Mouse (Mus musculus): ENCODE data around the gene Vwa3a. TPM values are rescaled to one million over a fixed set of nuclear protein-coding genes. Genes with fewer than 3 reads are reported as not detected.

Vwa3a gene
- polyA plus RNA-seq, 1 experiment from 2014 or later = 0.60 TPM

DNA sequence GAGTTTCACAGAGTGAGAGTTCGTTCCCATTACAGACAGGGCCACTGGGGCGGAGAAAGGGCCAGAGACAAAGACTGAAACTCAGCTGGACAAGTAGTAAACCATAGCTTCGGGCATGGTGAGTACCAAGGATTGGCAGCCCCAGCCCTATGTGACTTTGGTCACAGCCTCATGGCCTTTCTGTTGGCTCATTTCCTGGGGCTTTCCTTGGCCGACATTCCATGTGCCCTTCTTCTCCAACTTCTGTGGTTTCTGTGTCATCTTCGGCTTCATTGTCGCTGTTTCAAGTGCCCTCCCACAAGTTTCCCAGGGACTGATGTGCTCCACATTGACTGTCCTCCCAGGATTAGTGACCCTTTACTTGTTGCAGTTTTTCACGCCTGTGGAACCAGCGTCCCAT lies 17.7 kb upstream of the Vwa3a start:
- H3K27me3 ChIP-seq (ENCODE audit: insufficient read depth, poor library complexity, severe bottlenecking) = no peaks in the 10 kb centered on the region
- H3K27ac ChIP-seq = no peak overlapping the region
- H3K9me3 ChIP-seq = no peaks in the 10 kb centered on the region
- DNase-seq (ENCODE audit: low spot score) = no peak
- peaks cover 5% of the 10 kb centered on the region for H3K4me1 ChIP-seq
- H3K36me3 ChIP-seq = peaks cover 9% of the 10 kb centered on the region; the same call in 1 of the 2 replicates
- H3K4me3 ChIP-seq = no peak overlapping the region
- 88% methylated on average over 8 of the region's 8 CpGs for WGBS

DNA sequence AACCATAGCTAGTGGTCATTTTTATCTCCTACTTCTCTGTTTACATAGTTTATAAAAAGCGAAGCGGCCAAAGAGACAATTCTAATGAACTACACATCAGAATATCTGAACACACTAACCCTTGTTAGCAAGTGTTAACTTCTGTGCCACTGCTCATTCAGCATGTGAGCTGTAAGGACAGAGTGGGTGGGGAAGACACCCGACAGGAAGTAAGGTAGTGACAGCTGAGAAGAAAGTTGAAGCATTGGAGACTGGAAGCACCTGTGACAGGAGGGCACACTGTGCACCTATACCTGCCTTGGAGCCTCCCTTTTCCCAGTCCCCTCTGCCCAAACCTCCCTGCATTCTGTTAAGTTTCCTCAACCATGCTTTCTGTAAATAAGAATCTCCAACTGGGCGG lies 17.1 kb upstream of the Vwa3a start:
- Histone ChIP-seq H3K4me3 (no peak overlapping the region), H3K4me1 (peaks cover 5% of the 10 kb centered on the region), H3K27me3 (ENCODE audit: insufficient read depth, poor library complexity, severe bottlenecking) (no peaks in the 10 kb centered on the region), H3K36me3 (peaks cover 9% of the 10 kb centered on the region; the same call in 1 of the 2 replicates), H3K27ac (no peak overlapping the region), H3K9me3 (no peaks in the 10 kb centered on the region)
- DNase-seq (ENCODE audit: low spot score) = no peak
- WGBS = 89% methylated on average over 4 of the region's 4 CpGs

DNA sequence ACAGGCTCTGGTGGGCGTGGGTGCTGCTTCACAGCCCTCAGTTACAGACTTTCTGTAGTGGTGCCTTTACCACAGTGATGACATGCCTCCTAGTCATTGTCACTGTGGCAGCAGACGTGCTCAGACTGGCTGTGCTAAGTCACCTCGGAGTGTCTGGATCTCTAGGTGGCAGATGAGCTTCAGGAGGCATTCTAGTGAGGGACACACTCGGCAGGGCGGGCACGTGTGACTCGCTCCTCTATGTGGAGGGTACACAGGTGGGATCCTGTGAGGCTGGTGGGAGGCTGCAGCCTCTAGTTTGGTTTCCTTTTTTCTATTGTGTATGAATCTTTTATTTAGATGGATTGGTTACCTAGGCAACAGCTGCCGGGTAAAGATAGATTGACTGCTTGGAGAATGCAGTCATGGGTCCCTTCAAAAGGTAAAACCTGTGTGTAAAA lies 16.3 kb upstream of the Vwa3a start:
- Histone ChIP-seq H3K27me3 (ENCODE audit: insufficient read depth, poor library complexity, severe bottlenecking) (no peaks in the 10 kb centered on the region), H3K4me1 (peaks cover 5% of the 10 kb centered on the region), H3K9me3 (no peaks in the 10 kb centered on the region), H3K4me3 (no peak overlapping the region), H3K36me3 (peaks cover 10% of the 10 kb centered on the region), H3K27ac (no peak overlapping the region)
- no peak for DNase-seq (ENCODE audit: low spot score)
- 70% methylated on average over 8 of the region's 8 CpGs for WGBS

DNA sequence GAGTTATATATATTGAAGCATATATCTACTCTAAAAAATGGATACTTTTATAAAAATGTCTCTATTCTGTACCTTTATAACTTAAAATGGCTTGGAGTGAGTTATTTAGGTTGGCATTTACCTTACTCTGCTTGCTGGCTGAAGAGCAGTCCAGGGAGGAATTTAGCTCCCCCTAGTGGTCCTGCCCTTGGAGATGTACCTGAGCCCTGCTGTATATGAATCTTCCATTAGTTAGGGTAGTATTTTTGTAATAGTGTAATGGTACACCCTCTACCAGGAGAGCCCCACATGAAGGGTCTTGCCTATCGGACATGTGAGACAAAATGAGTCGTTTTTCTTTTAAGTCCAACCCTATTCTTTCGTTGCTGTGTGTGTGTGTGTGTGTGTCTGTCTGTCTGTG lies 11.5 kb upstream of the Vwa3a start:
- Histone ChIP-seq H3K27me3 (ENCODE audit: insufficient read depth, poor library complexity, severe bottlenecking) (no peaks in the 10 kb centered on the region), H3K36me3 (peaks cover 9% of the 10 kb centered on the region), H3K4me1 (peaks cover 4% of the 10 kb centered on the region), H3K4me3 (no peak overlapping the region), H3K27ac (no peak overlapping the region), H3K9me3 (no peaks in the 10 kb centered on the region)
- no peak for DNase-seq (ENCODE audit: low spot score)
- 82% methylated on average over 3 of the region's 3 CpGs for WGBS

DNA sequence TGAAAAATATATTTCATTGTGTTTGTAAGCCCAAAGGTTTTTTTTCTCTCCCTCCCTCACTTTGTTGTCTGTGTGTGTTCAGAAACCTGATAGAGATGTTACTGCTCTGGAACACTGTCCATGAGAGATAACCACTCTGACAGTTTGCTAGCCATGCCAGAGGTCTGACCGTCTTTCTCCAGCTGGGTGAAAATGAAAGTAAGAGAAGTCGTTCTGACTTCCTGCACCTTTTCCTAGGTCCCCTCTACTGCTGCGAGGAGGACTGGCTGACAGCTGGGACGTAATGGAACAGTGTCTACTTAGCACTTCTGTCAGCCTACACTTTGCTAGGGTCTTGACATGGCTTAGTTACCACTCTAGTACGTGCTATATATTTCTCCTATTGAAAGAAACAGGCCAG lies 9.5 kb upstream of the Vwa3a start:
- Histone ChIP-seq H3K27me3 (ENCODE audit: insufficient read depth, poor library complexity, severe bottlenecking) (no peaks in the 10 kb centered on the region), H3K9me3 (no peaks in the 10 kb centered on the region), H3K27ac (no peak overlapping the region)

DNA sequence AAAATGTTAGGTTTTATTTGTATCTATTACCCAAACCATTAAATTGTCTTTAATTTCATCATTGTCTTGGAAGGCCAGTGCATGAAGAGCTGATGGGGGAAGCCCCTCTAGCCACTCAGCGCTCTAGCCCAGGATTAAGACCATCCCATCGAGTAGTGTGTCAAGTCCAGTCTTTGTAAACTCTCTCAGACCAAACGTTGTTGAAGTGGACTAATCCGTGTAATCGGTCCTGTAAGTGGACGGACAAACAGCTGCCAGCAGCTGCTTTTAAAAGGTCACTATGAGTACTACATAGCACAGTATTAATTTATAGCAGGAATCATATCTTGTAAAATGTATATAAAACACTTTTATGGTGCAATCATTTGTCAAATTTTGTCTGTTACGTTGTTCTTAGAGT lies 6.2 kb upstream of the Vwa3a start:
- H3K27me3 ChIP-seq (ENCODE audit: insufficient read depth, poor library complexity, severe bottlenecking) = no peaks in the 10 kb centered on the region
- no peak overlapping the region for H3K4me3 ChIP-seq
- no peaks in the 10 kb centered on the region for H3K4me1 ChIP-seq
- 84% methylated on average over 7 of the region's 7 CpGs for WGBS
- no peak overlapping the region for H3K27ac ChIP-seq
- H3K36me3 ChIP-seq = peaks cover 12% of the 10 kb centered on the region; the same call in 1 of the 2 replicates
- no peak for DNase-seq (ENCODE audit: low spot score)
- no peaks in the 10 kb centered on the region for H3K9me3 ChIP-seq

More for the DNA sequence above, 9.5 kb upstream of the Vwa3a start:
- Histone ChIP-seq H3K4me3 (no peak overlapping the region), H3K4me1 (no peaks in the 10 kb centered on the region), H3K36me3 (peaks cover 14% of the 10 kb centered on the region)
- 59% methylated on average over 5 of the region's 5 CpGs for WGBS
- no peak for DNase-seq (ENCODE audit: low spot score)

DNA sequence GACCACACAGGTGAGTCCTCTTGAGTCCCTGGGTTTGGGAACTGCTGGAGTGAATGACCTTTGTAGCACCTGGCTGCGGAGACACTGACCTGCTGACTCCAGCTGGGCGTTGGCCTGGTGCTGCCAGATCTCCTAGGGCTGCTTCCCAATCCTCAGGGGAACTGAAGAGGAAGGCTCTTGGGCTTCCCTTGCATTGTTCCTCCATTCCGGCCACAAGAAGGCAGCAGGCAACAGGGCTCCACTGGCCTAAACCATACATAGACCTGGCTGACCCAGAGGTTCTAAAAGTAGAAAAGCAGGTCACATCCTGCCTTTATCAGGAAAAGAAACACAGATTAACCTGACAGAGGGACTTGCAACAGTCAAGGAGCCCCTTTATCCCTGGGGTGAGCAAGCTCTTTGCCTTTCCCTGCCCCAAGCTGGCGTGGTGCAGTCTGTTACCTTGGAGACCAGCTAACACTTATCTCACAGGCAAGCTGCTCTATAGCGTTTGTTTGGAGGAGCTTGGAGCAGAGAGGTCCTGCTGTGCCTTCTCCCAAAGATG lies 512 bp downstream of the Vwa3a start:
- Histone ChIP-seq H3K4me3 (peak overlapping the region; percentile 27; the same call in 1 of the 2 replicates), H3K27me3 (ENCODE audit: insufficient read depth, poor library complexity, severe bottlenecking) (peaks cover 3% of the 10 kb centered on the region; the same call in 1 of the 2 replicates), H3K27ac (peak overlapping the region; percentile 59; the same call in 1 of the 2 replicates), H3K4me1 (peaks cover 17% of the 10 kb centered on the region), H3K9me3 (no peaks in the 10 kb centered on the region), H3K36me3 (peaks cover 4% of the 10 kb centered on the region; the same call in 1 of the 2 replicates)
- DNase-seq (ENCODE audit: low spot score) = peak; percentile 84
- WGBS = 6% methylated on average over 5 of the region's 5 CpGs

DNA sequence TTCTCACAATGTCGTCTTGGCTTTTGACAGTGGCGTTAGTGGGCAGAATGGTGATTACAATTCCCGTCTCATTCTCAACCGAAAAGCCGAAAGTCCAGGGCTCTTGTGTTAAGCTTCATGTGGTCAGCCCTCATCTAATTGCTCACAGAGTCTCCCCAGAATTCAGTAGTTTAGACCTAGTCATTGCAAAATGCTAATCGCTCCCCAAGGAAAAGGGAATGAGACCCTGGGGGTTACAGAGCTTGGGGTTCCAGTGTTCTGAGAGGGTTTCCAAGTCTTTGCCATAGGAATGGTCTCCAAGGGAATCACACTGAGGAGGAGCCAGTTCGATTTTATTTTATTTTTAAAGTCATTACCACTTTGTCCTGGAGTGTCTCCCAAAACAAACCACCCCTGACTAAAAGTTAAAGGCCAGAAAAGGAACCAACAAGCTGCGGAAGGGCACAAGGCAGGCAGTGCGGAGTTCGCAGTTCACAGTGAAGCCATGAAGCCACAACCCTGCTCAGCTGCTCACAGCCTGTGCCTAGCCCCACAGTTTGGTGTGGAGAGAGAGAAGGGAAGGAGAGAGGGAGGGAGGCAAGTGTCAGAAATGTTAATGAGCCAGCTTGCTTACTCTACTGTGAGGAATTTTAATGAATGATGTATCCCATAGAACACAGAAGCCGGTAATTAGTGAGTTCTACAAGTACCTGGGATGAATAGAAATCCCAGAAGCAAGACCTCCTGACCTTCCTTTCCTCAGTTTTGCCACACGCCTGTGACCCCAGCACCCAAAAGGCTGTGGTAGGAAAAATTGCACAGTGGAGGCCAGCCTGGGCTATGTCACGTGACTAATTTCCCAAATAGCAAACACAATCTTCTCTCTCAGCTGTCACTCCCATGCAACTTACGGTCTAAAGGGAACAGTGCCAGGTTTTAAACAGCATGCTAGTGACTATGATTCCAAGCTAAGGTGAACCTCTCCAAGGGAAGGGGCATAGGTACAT lies 4.5 kb downstream of the Vwa3a start:
- 76% methylated on average over 14 of the region's 14 CpGs for WGBS
- Histone ChIP-seq H3K27me3 (ENCODE audit: insufficient read depth, poor library complexity, severe bottlenecking) (peaks cover 3% of the 10 kb centered on the region; the same call in 1 of the 2 replicates), H3K27ac (no peak overlapping the region), H3K9me3 (no peaks in the 10 kb centered on the region), H3K4me3 (no peak overlapping the region), H3K36me3 (no peaks in the 10 kb centered on the region), H3K4me1 (peaks cover 17% of the 10 kb centered on the region)
- DNase-seq (ENCODE audit: low spot score) = peak; percentile 59

DNA sequence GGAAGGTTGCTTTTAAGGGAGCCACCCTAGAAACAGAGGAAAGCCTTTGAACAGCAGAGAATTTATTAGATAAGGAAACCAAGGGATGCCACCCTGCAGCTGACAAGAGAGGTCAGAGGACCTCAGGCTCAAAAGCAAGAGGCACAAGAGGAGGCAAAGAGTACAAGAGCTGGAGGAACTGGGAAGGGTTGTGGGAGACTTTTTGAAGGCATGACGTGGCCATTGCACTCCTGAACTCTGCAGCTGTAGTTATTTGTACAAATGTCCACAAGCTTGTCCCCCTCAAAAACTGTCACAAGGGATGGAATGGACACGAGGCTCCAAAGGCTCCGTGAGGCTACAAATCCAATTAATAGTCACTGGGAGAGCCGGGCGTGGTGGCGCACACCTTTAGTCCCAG lies 5.5 kb downstream of the Vwa3a start:
- Histone ChIP-seq H3K27ac (no peak overlapping the region), H3K4me1 (peaks cover 9% of the 10 kb centered on the region), H3K9me3 (no peaks in the 10 kb centered on the region), H3K4me3 (no peak overlapping the region), H3K36me3 (no peaks in the 10 kb centered on the region), H3K27me3 (ENCODE audit: insufficient read depth, poor library complexity, severe bottlenecking) (peaks cover 3% of the 10 kb centered on the region; the same call in 1 of the 2 replicates)
- DNase-seq (ENCODE audit: low spot score) = no peak
- WGBS = 84% methylated on average over 6 of the region's 6 CpGs

DNA sequence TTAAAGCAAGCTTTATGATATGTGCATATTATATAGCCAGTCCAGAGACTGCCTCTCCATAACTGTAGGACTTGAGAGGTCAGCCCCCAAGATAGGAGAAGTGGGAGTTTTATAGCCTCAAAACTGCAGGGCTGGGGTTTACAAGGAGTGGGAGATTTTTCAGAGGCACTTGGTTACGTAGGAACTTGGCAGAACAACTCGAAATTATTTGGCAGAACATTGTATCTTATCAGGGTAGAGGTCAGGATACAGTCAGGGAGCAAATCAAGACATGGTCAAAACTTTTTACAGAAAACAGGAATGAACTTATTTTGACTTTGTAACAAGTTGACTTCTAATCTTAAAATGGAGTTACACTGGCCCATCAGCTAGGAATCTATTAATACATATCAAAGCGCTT lies 6.9 kb downstream of the Vwa3a start:
- WGBS = 66% methylated on average over 3 of the region's 3 CpGs
- H3K4me3 ChIP-seq = no peak overlapping the region
- peaks cover 3% of the 10 kb centered on the region; the same call in 1 of the 2 replicates for H3K27me3 ChIP-seq (ENCODE audit: insufficient read depth, poor library complexity, severe bottlenecking)
- no peaks in the 10 kb centered on the region for H3K4me1 ChIP-seq
- no peak overlapping the region for H3K27ac ChIP-seq
- H3K9me3 ChIP-seq = no peaks in the 10 kb centered on the region
- no peaks in the 10 kb centered on the region for H3K36me3 ChIP-seq
- no peak for DNase-seq (ENCODE audit: low spot score)

DNA sequence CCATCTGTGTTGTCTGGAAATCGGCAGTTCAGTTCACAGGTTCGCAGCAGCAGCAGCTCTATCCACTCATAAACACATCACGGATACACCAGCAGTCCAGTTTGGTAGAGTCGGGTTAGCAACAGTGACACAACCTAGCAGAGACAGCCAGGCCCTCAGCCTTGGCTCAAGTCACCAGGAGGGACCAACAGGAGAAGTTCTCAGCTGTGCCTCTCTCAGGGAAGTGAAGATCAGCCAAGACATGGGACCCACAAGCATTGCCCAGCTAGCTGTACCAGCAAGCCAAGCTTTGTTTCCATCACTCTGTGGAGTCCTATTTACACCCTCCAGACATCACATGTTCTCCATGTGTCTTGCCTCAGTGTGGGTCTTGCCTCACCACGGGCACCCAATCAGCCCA lies 7.7 kb downstream of the Vwa3a start:
- Histone ChIP-seq H3K27ac (no peak overlapping the region), H3K27me3 (ENCODE audit: insufficient read depth, poor library complexity, severe bottlenecking) (peaks cover 3% of the 10 kb centered on the region; the same call in 1 of the 2 replicates), H3K9me3 (no peaks in the 10 kb centered on the region), H3K36me3 (no peaks in the 10 kb centered on the region), H3K4me3 (no peak overlapping the region), H3K4me1 (no peaks in the 10 kb centered on the region)
- 84% methylated on average over 5 of the region's 5 CpGs for whole genome bisulfite sequencing
- DNase-seq (ENCODE audit: low spot score) = peak; percentile 54

DNA sequence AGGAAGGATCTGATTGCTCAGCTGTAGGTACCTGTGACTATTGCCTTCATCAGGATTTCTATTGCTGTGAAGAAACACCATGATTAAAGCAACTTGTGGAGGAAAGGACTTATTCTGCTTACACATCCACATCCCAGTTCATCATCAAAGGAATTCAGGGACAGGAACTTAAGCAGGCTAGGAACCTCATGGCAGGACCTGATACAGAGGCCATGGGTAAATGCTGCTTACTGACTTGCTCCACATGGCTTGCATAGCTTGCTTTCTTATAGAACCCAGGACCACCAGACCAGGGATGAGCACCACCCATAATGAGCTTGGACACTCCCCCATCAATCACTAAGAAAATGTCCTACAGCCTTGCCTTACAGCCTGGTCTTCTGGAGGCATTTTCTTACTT lies 9.4 kb downstream of the Vwa3a start:
- H3K4me3 ChIP-seq = no peak overlapping the region
- no peaks in the 10 kb centered on the region for H3K4me1 ChIP-seq
- peaks cover 3% of the 10 kb centered on the region; the same call in 1 of the 2 replicates for H3K27me3 ChIP-seq (ENCODE audit: insufficient read depth, poor library complexity, severe bottlenecking)
- no peaks in the 10 kb centered on the region for H3K36me3 ChIP-seq
- no peak overlapping the region for H3K27ac ChIP-seq
- peak; percentile 53 for DNase-seq (ENCODE audit: low spot score)
- no peaks in the 10 kb centered on the region for H3K9me3 ChIP-seq

DNA sequence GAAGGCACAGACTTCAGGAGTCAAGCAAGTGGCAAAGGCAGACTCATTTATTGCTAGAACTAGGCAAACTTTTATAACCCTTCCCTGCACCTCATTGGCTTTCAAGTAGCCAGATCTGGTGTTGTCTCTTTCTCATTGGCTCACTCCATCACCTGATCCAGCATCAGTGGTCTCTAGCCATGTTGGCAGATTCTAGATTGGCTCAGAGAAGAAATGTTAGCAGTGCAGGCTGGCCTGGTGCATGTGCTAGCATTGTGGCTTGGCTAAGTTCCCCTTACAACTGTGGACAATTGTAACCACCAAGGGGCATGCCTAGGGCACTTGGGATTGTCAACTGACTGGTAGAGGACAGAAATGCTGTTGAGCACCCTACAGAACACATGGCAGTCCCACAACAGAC lies 12.2 kb downstream of the Vwa3a start:
- H3K27me3 ChIP-seq (ENCODE audit: insufficient read depth, poor library complexity, severe bottlenecking) = no peaks in the 10 kb centered on the region
- no peak overlapping the region for H3K27ac ChIP-seq
- DNase-seq (ENCODE audit: low spot score) = no peak
- H3K4me3 ChIP-seq = no peak overlapping the region
- no peaks in the 10 kb centered on the region for H3K9me3 ChIP-seq
- H3K36me3 ChIP-seq = no peaks in the 10 kb centered on the region
- no peaks in the 10 kb centered on the region for H3K4me1 ChIP-seq

Measured in heart, embryonic 10.5 days (tissue).